Mouse (Mus musculus) liver, postnatal 0 days (tissue): ENCODE measurements around the gene Myo1f. TPM values are rescaled to one million over a fixed set of nuclear protein-coding genes. Genes with fewer than 3 reads are reported as not detected.
A peak's percentile ranks its signal among the peaks of the same experiment; 100 is the strongest.

Source experiments
- ATAC-seq: fragments of 200-750 bp; cut with Nextera tagmentation; 2 replicates; pipeline ENCODE4 v1.8.0; 2017; ENCODE audit warnings: mild to moderate bottlenecking, moderate library complexity
- DNase-seq: peaks from one replicate; pipeline ENCODE4 v3.0.0-alpha.2; 2016
- H3K27ac ChIP-seq: fragments of 300-500 bp; sonication (generic); 2 replicates; pipeline ENCODE4 v1.5.1; 2014; ENCODE audit warnings: antibody characterized with exemption, moderate library complexity, mild to moderate bottlenecking, low read depth
- H3K27me3 ChIP-seq: fragments of 300-500 bp; sonication (generic); 2 replicates; pipeline ENCODE4 v1.6.1; 2014; ENCODE audit warnings: low read length, control low read depth, mixed read lengths; ENCODE audit not compliant: insufficient read depth
- H3K36me3 ChIP-seq: fragments of 300-500 bp; sonication (generic); replicated peaks from 2 replicates; pipeline ENCODE4 v1.6.1; 2014; ENCODE audit warnings: mild to moderate bottlenecking, control low read depth, low read length, moderate library complexity, mixed read lengths; ENCODE audit not compliant: insufficient read depth
- H3K4me1 ChIP-seq: fragments of 300-500 bp; sonication (generic); 2 replicates; pipeline ENCODE4 v1.6.1; 2014; ENCODE audit warnings: antibody characterized with exemption, mild to moderate bottlenecking, control low read depth; ENCODE audit not compliant: insufficient read depth
- H3K4me2 ChIP-seq: fragments of 300-500 bp; sonication (generic); 2 replicates; pipeline ENCODE4 v1.6.1; 2014; ENCODE audit warnings: low read depth, mild to moderate bottlenecking, low read length, moderate library complexity, mixed read lengths
- H3K4me3 ChIP-seq: fragments of 300-500 bp; sonication (generic); 2 replicates; pipeline ENCODE4 v1.5.1; 2014; ENCODE audit warnings: low read depth, low read length
- H3K9ac ChIP-seq: fragments of 300-500 bp; sonication (generic); replicated peaks from 2 replicates; pipeline ENCODE4 v1.6.1; 2014; ENCODE audit warnings: mild to moderate bottlenecking, moderate library complexity
- H3K9me3 ChIP-seq: fragments of 300-500 bp; sonication (generic); 2 replicates; pipeline ENCODE4 v1.6.1; 2016; ENCODE audit warnings: mild to moderate bottlenecking, control low read depth, low read length, mixed read lengths
- CTCF ChIP-seq: sonication (generic); IDR thresholded peaks from 2 replicates; pipeline ENCODE4 v1.5.1; 2016; ENCODE audit warnings: antibody characterized with exemption, low read depth
- EP300 ChIP-seq: IDR thresholded peaks from 2 replicates; pipeline ENCODE4 v1.6.1; 2016; ENCODE audit warnings: antibody characterized with exemption, low read depth, mild to moderate bottlenecking
- WGBS: fragments of 180-500 bp; shearing (Covaris S2); extraction: QIAGEN DNeasy Blood & Tissue Kit; methylation state at CpG from one replicate; pipeline ENCODE4 v1.1.7; 2014; ENCODE audit not compliant: insufficient replicate concordance; 5-methylcytosine and 5-hydroxymethylcytosine counted together
- polyA plus RNA-seq: library from polyadenylated mRNA; unstranded; fragments of >200 nt; fragmentation: Nextera tagmentation; extraction: Ambion mirVana; gene quantifications from 2 replicates; pipeline ENCODE4 v1.2.1, GENCODE M21; 2015

Myo1f gene
- polyA plus RNA-seq, 1 experiment from 2014 or later = 9.5 TPM

DNA sequence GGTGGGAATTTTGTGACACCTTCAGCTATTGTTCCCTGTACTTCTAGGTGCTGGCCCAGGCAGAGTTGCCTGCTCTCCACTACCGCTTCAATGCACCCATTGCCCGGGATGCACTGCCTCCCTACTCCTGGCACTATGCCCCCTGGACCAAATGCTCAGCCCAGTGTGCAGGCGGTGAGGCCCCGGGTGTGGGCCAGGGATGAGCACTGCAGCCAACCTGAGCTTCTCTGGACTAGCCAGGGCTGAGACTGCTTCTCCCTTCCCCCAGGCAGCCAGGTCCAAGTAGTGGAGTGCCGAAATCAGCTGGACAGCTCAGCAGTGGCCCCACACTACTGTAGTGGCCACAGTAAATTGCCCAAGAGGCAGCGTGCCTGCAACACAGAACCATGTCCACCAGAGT lies 6.3 kb upstream of the Myo1f start:
- no peak for TF ChIP-seq EP300
- no peak for TF ChIP-seq CTCF
- H3K36me3 ChIP-seq = peaks cover 2% of the 10 kb centered on the region; the same call in 1 of the 2 replicates
- DNase-seq = no peak
- ATAC-seq = no peak
- no peaks in the 10 kb centered on the region for H3K4me1 ChIP-seq
- H3K4me2 ChIP-seq = no peak overlapping the region
- no peak overlapping the region for H3K27ac ChIP-seq
- H3K4me3 ChIP-seq = no peak overlapping the region
- H3K27me3 ChIP-seq = no peaks in the 10 kb centered on the region
- WGBS = 75% methylated on average over 6 of the region's 6 CpGs
- H3K9me3 ChIP-seq = no peaks in the 10 kb centered on the region
- no peak overlapping the region for H3K9ac ChIP-seq

DNA sequence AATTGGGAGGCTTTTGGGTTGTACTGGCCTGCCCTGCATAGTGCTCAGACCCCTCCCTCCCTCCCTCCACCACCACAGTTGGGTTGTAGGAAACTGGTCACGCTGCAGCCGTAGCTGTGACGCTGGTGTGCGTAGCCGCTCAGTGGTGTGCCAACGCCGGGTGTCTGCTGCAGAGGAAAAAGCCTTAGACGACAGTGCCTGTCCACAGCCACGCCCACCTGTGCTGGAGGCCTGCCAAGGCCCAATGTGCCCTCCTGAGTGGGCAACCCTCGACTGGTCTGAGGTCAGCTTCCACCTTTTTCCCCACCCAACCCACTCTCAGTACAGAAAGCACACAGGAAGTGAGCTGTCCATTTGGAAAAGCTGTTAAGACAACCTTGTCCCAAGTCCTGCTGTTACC lies 5.1 kb upstream of the Myo1f start:
- H3K27ac ChIP-seq = no peak overlapping the region
- H3K4me1 ChIP-seq = no peaks in the 10 kb centered on the region
- TF ChIP-seq EP300 = no peak
- TF ChIP-seq CTCF = no peak
- H3K36me3 ChIP-seq = no peaks in the 10 kb centered on the region; the same call in 1 of the 2 replicates
- H3K27me3 ChIP-seq = no peaks in the 10 kb centered on the region
- H3K4me3 ChIP-seq = no peak overlapping the region
- no peak for DNase-seq
- H3K9ac ChIP-seq = no peak overlapping the region
- ATAC-seq = no peak
- 81% methylated on average over 10 of the region's 10 CpGs for WGBS
- H3K9me3 ChIP-seq = no peaks in the 10 kb centered on the region
- no peak overlapping the region for H3K4me2 ChIP-seq

DNA sequence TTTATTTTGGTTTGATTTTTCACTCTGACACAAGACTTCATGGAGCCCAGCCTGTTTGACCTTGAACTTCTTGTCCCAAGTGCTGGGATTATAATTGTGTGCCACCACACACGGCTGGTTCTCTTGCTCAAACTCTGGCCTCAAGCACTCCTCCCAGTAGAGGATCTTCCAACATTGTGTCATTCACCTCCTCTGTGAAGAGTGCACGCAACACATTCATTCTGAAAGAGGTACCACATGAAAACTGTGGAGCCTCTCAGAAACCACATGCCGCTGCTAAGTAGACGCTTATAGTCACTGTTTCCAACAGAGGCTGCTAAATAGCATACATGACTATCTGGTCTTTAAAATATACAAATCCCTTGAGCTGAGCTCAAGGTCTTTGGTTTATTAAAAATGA lies 3.4 kb upstream of the Myo1f start:
- Histone ChIP-seq H3K9me3 (no peaks in the 10 kb centered on the region), H3K27ac (no peak overlapping the region), H3K4me1 (no peaks in the 10 kb centered on the region), H3K4me3 (no peak overlapping the region), H3K27me3 (no peaks in the 10 kb centered on the region), H3K36me3 (no peaks in the 10 kb centered on the region; the same call in 1 of the 2 replicates), H3K9ac (no peak overlapping the region), H3K4me2 (no peak overlapping the region)
- 69% methylated on average over 4 of the region's 4 CpGs for WGBS
- no peak for ATAC-seq
- no peak for TF ChIP-seq CTCF
- no peak for TF ChIP-seq EP300
- DNase-seq = no peak

DNA sequence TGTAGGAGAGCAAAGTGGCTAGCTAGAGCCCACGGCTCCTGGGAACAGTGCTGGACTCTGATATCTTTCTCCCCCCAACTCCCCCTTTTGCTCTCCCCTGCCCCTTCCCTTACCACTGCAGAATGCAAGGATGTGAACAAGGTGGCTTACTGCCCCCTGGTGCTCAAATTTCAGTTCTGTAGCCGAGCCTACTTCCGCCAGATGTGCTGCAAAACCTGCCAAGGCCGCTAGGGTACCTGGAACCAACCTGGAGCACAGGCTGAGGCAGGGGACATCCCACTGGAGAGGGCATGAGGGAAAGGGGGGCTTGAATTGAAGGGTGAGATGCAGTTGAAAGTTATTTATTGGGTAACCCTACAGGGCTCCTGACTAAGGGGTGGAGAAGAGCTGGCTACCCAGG lies 2.5 kb upstream of the Myo1f start:
- H3K27me3 ChIP-seq = no peaks in the 10 kb centered on the region
- no peaks in the 10 kb centered on the region; the same call in 1 of the 2 replicates for H3K36me3 ChIP-seq
- H3K27ac ChIP-seq = no peak overlapping the region
- ATAC-seq (no peak), DNase-seq (peak; percentile 50)
- no peak overlapping the region for H3K4me3 ChIP-seq
- 59% methylated on average over 4 of the region's 4 CpGs for WGBS
- H3K4me1 ChIP-seq = no peaks in the 10 kb centered on the region; the same call in 1 of the 2 replicates
- H3K9me3 ChIP-seq = no peaks in the 10 kb centered on the region
- H3K4me2 ChIP-seq = no peak overlapping the region
- no peak overlapping the region for H3K9ac ChIP-seq
- peak; percentile 74 for TF ChIP-seq CTCF
- TF ChIP-seq EP300 = no peak

DNA sequence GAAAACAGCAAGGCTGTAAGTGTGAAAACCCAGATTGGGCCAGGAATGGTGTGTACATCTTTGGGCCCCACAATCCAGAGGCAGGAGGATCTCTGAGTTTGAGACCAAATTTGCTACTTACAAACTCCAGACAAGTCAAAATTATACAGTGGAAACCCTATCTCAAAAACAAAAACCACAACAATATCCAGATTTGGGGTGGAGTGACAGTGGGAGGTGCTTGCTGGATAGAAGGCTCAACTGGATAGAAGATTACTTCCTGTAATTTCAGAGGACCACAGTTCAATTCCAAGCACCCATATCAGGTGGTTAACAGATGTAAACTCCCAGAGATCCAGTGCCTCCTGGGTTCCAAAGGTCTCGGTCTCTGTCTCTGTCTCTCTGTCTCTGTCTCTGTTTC lies 971 bp upstream of the Myo1f start:
- TF ChIP-seq CTCF (no peak), EP300 (no peak)
- H3K4me3 ChIP-seq = no peak overlapping the region
- no peaks in the 10 kb centered on the region; the same call in 1 of the 2 replicates for H3K4me1 ChIP-seq
- no peak overlapping the region for H3K9ac ChIP-seq
- DNase-seq = no peak
- no peaks in the 10 kb centered on the region for H3K9me3 ChIP-seq
- 0 out of 2 replicates have a peak overlapping the region, but pooled peaks have one; percentile 57 for H3K27ac ChIP-seq
- H3K27me3 ChIP-seq = no peaks in the 10 kb centered on the region
- no peaks in the 10 kb centered on the region for H3K36me3 ChIP-seq
- ATAC-seq = no peak
- WGBS = 95% methylated on average over 1 of the region's 1 CpGs
- H3K4me2 ChIP-seq = no peak overlapping the region

DNA sequence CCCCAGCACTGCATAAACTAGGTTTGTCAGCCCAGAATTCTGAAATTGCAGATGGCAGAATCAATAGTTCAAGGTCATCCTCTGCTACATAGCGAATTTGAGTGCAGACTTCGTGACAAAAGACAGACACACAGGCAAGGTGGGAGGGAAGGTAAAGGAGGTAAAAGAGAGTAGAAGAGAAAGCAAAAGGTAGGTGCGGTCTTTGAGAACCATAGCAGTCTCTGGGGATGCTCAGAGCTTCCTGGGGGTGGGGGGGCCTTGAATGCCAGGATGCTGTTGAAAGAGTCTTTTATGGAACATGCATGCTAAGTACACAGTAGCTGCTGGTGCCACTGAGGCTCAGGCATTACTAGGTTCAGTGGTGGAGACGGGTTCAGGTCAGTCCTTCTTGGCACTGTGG lies 2.4 kb downstream of the Myo1f start:
- Histone ChIP-seq H3K27me3 (no peaks in the 10 kb centered on the region), H3K4me1 (peaks cover 3% of the 10 kb centered on the region; the same call in 1 of the 2 replicates), H3K36me3 (no peaks in the 10 kb centered on the region), H3K27ac (no peak overlapping the region), H3K4me3 (peak overlapping the region; percentile 15; the same call in 1 of the 2 replicates), H3K4me2 (peak overlapping the region; percentile 50), H3K9ac (no peak overlapping the region), H3K9me3 (no peaks in the 10 kb centered on the region)
- 62% methylated on average over 4 of the region's 4 CpGs for WGBS
- no peak for ATAC-seq
- TF ChIP-seq CTCF (no peak), EP300 (no peak)
- DNase-seq = no peak
